Mouse (Mus musculus): ENCODE measurements around the gene Slc44a4.
"Not testable (repeated sequence)": the region's sequence is repeated elsewhere in the genome, so short reads cannot be mapped to it uniquely, and the experiment has no call there.

Slc44a4 gene

DNA sequence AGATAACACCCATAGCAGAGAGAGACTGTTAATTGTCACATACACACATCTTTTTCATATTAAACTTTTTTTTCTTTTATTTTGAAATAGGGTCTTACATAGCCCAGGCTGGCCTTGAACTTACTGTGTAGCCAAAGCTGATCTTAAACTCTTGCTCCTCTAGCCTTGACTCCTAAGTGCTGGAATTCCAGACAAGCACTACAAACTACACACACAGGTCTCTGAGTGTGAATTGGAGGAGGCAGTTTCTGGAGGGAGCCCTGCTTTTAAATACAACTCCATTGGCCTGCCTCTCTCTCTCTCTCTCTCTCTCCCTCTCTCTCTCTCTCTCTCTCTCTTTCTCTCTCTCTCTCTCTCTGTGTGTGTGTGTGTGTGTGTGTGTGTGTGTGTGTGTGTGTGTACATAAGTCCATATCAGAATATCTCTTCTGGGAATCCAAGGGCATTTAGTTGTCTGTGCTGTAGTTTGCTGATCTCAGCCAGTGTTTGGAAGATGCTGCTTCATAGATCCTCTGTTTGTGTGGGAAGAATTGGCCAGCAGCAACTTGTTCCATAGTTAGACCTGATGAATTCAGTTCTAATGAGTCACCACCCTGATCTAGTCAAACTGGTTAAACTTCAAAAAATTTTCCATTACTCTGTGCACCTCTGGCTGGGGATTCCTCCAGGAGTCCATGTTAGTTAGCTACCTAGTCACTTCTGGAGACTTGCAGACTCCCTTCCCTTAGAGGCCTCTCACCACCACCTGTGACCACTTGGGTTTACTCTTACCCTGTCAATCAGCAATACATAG is 46.6 kb downstream of the Slc44a4 start:
- no peak for DNase-seq (ENCODE audit: low read depth, low spot score)

DNA sequence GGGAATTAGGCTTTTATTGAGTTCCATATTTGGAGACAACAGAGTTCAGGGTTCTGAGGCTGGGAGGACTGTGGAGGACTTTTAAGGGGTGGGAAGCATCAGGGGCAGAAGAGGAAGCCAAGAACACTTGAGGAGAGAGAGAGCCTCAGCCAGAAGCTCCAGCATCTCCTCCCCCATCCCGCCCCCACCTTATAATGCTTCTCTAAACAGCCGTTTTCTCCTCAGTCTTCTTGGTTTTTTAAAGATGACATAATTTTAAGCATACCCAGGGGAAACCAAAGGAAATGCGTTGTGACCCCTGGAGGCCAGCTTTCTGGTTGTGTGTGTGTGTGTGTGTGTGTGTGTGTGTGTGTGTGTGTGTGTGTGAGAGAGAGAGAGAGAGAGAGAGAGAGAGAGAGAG is 47.9 kb downstream of the Slc44a4 start:
- DNase-seq (ENCODE audit: low read depth, low spot score), result no peak

DNA sequence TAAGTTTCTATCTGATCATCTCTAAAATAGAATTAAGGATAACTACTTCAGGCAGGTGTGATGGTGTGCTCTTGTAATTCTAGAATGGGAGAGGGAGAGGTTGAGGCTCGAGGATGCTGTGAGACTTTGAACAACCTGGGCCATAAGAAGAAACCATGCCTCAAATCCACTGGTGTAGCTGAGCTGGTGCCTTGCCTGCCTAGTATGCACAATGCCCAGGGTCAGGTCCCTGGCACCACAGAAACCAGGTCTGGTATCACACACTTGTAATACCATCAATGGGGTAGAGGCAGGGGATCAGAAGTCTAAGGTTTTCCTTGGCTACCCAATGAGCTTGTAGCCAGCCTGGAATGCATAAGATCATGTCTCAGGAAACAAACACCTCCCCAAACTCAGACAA is 48.6 kb downstream of the Slc44a4 start:
- no peak for DNase-seq (ENCODE audit: low read depth, low spot score)

DNA sequence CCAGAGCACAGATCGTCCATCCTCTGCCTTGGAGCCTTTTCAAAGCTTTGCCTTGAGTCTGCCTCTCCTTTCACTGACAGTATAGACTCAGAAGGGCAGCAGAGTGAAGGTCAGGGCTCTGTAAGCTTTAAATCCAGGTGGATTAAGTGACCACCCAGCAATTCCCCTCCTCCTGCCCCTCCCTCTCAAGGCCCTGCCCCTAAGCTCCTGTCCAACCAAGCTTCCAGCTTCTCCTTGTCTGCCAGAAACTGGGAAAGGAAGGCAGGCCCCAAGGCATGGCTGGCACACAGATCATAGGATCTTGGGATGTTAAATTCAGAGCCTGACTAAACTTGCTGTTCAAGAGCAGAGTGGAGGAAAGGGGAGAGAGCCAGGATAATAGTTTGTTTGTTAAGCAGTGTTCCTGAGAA is 50.4 kb downstream of the Slc44a4 start:
- DNase-seq (ENCODE audit: low read depth, low spot score), result no peak

DNA sequence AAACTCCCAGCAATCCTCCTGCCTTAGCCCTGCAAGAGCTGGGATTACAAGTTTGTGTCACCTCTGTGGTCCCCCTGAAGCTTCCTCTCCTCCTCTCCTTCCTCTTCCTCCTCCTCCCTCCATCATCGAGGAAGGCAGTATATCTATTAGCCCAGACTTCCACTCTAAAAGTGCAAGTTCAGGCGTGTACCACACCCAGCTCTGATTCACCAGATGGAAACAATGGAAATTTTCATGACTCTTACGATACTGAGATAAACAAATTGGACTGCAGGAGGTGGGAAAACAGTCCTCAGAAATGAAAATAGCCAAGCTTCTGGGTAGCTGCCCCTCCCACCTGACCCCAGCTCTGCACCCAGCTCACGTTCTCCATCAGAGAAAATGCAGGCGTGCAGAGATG is 51.4 kb downstream of the Slc44a4 start:
- no peak for DNase-seq (ENCODE audit: low read depth, low spot score)

DNA sequence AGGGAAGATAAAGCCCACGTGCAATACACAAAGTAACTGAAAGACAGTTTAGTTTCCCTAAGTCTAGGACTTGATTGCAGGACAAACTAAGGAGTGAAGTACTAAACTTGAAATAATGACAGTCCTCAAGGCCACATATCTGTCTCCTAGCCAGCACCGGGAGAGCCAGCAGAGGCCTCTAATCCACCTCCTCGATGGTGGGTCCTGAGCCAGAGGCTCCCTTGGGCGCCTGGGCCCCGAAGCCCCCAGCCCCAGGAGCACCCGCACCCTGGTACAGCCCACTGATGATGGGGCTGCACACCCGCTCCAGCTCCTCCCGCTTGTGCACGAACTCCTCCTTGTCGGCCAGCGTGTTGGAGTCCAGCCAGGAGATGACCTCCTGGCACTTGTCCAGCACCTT is 55.6 kb downstream of the Slc44a4 start, which contains the start of gene Gm20481:
Gene Gm20481 (plus strand): TSS at position 91 of the 400 bp plus-strand sequence.
- not testable (repeated sequence) for DNase-seq (ENCODE audit: low read depth, low spot score)

DNA sequence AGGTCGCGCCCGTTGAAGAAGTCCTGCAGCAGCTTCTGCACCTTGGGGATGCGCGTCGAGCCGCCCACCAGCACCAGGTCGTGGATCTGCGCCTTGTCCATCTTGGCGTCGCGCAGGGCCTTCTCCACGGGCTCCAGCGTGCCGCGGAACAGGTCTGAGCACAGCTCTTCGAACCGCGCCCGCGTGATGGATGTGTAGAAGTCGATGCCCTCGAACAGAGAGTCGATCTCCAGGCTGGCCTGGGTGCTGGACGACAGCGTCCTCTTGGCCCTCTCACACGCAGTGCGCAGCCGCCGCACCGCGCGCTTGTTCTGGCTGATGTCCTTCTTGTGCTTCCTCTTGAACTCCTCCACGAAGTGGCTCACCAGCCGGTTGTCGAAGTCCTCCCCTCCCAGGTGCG is 56.6 kb downstream of the Slc44a4 start:
- DNase-seq (ENCODE audit: low read depth, low spot score), result not testable (repeated sequence)

DNA sequence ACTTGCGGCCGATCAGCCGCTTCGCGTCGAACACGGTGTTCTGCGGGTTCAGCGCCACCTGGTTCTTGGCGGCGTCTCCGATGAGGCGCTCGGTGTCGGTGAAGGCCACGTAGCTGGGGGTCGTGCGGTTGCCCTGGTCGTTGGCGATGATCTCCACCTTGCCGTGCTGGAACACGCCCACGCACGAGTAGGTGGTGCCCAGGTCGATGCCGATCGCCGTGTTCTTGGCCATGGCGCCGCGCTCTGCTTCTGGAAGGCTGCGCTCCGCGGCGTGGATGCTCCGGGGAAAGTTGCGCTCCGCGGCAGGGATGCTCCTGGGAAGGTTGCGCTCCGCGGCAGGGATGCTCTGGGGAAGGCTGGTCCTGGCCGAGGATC is 57.4 kb downstream of the Slc44a4 start:
- not testable (repeated sequence) for DNase-seq (ENCODE audit: low read depth, low spot score)

DNA sequence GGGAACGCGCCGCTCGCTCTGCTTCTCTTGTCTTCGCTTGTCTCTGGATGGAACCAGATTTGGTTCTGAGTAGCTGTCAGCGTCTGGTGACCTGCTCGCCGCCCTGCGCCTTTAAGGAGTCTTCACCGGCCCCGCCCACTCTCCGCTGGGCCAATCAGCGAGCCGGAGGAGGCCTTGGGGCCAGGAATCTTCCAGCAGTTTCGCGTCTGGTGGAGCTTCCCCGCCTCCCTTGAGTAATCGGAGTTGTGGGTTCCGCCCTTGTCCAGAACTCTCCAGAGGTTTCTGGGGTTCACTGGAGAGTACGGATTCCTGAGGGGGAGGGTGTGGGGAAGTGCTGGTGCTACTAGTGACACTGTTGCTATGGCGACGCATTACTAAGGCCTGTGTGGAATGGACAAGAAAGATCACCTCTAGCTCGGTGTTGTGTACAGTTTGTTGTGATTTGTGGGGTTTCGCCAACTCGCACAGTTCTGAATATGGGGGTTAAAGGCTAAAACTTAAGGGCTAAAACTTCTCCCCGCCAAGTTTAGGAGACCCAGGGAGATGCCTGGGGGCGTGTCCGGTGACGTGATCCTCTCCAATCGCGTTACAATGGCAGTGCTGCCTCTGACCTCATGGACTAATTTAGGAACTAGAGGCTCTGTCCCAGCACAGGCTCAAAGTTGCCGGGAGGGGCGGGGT is 57.9 kb downstream of the Slc44a4 start, which contains the start of the genes Hspa1a and Hspa1l:
Gene Hspa1a (minus strand): TSS at position 88 of the 681 bp plus-strand sequence.
Gene Hspa1l (plus strand): TSS at position 635 of the 681 bp plus-strand sequence.
- not testable (repeated sequence) for DNase-seq (ENCODE audit: low read depth, low spot score)

DNA sequence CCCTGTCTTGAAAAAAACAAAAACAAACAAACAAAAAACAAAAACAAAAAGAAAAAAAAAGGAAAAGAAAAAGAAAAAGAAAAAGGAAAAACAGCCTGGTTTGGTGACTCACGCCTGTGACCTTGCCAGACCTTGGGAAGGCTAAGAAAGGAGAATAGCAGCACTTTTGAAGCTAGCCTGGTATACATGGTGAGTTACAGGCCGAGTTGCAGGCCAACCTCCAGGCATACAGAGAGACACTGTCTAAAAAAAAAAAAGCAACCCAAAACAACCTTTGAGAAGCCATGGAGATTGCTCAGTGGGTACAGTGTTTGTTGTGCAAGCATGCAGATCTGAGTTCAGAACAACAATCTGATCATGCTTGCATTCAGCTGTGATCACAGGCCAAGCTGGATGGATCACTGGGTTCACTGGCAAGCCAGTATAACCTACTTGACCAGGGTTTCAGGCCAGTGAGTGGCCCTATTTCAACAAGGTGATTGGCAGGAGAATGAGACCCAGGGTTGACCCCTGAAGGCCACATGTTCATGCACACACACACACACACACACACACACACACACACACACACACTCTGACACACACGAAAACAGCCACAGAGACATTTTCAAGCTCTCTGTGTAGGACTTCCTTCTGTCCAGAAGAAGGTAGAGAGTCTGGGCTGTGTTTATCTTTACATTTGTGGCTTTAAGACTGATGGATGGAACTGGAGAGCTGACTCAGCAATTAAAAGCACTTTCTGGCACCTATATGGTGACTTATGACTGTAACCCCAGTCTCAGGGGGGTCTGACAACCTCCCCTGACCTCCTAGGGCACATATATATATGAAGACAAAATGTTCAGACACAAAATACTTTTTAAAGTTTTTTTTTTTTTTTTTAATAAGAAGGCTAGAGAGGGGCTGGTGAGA is 61.6 kb downstream of the Slc44a4 start:
- no peak for DNase-seq (ENCODE audit: low read depth, low spot score)

DNA sequence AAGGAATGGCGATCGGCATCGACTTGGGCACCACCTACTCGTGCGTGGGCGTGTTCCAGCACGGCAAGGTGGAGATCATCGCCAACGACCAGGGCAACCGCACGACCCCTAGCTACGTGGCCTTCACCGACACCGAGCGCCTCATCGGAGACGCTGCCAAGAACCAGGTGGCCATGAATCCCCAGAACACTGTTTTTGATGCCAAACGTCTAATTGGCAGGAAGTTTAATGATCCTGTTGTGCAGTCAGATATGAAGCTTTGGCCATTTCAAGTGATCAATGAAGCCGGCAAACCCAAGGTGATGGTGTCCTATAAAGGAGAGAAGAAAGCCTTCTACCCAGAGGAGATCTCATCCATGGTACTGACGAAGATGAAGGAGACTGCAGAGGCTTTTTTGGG is 62.7 kb downstream of the Slc44a4 start:
- no peak for DNase-seq (ENCODE audit: low read depth, low spot score)

DNA sequence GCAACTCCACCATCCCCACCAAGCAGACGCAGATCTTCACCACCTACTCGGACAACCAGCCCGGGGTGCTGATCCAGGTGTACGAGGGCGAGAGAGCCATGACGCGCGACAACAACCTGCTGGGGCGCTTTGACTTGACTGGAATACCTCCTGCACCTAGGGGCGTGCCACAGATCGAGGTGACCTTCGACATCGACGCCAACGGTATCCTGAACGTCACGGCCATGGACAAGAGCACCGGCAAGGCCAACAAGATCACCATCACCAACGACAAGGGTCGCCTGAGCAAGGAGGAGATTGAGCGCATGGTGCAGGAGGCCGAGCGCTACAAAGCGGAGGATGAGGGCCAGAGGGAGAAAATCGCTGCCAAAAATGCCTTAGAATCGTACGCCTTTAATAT is 64.0 kb downstream of the Slc44a4 start:
- no peak for DNase-seq (ENCODE audit: low read depth, low spot score)

DNA sequence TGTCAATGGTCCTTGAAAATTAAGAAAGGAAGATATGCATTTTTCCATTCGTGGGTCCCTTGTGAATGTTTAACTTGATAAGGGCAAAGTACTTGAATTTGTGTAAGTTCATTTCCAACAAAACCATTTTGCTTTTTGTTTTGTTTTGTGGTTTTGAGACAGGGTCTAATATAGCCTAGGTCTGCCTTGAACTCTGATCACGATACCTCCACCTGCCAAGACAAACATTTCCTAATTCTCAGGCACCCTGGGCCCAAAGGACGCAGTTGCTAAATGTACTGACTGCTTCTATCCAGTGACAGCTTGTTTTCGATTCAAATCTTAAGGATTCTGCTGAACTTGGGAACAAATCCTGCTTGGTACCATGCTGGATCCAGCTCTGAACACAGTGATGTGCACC is 65.4 kb downstream of the Slc44a4 start:
- DNase-seq (ENCODE audit: low read depth, low spot score), result no peak
